Mouse (Mus musculus) kidney, embryonic 15.5 days (tissue): ENCODE measurements around the gene Dctn2. TPM values are rescaled to one million over a fixed set of nuclear protein-coding genes. Genes with fewer than 3 reads are reported as not detected.

Experiments used
- ATAC-seq: fragments of 200-750 bp; cut with Nextera tagmentation; replicated peaks from 2 replicates; pipeline ENCODE4 v1.8.0; 2017; ENCODE audit warnings: moderate TSS enrichment; ENCODE audit not compliant: low FRiP score
- H3K27ac ChIP-seq: fragments of 300-500 bp; sonication (generic); 2 replicates; pipeline ENCODE4 v1.5.1; 2015; ENCODE audit warnings: mild to moderate bottlenecking, inconsistent platforms
- H3K27me3 ChIP-seq: fragments of 300-500 bp; sonication (generic); 2 replicates; pipeline ENCODE4 v1.6.1; 2015; ENCODE audit warnings: inconsistent platforms
- H3K36me3 ChIP-seq: fragments of 300-500 bp; sonication (generic); 2 replicates; pipeline ENCODE4 v1.6.1; 2015; ENCODE audit warnings: inconsistent platforms
- H3K4me1 ChIP-seq: fragments of 300-500 bp; sonication (generic); 2 replicates; pipeline ENCODE4 v1.6.1; 2015; ENCODE audit warnings: inconsistent platforms
- H3K4me2 ChIP-seq: fragments of 300-500 bp; sonication (generic); 2 replicates; pipeline ENCODE4 v1.6.1; 2015; ENCODE audit warnings: moderate library complexity, mild to moderate bottlenecking, inconsistent platforms
- H3K4me3 ChIP-seq: fragments of 300-500 bp; sonication (generic); replicated peaks from 2 replicates; pipeline ENCODE4 v1.5.1; 2015; ENCODE audit warnings: mild to moderate bottlenecking, inconsistent platforms
- H3K9ac ChIP-seq: fragments of 300-500 bp; sonication (generic); 2 replicates; pipeline ENCODE4 v1.6.1; 2015; ENCODE audit warnings: mild to moderate bottlenecking, inconsistent platforms
- H3K9me3 ChIP-seq: fragments of 300-500 bp; sonication (generic); replicated peaks from 2 replicates; pipeline ENCODE4 v1.6.1; 2016; ENCODE audit warnings: inconsistent platforms
- WGBS: fragments of 180-500 bp; shearing (Covaris S2); methylation state at CpG from one replicate; pipeline ENCODE4 v1.1.7; 2015; ENCODE audit warnings: mixed read lengths; 5-methylcytosine and 5-hydroxymethylcytosine counted together
- polyA plus RNA-seq: library from polyadenylated mRNA; unstranded; fragments of >200 nt; fragmentation: Nextera tagmentation; extraction: Ambion mirVana; gene quantifications from 2 replicates; pipeline ENCODE4 v1.2.1, GENCODE M21; 2015

The Dctn2 gene
- polyA plus RNA-seq, 1 experiment from 2014 or later, result 189 TPM

- WGBS, result 34% methylated on average over 4 of the region's 4 CpGs
- H3K27ac ChIP-seq, result no peak overlapping the region
- H3K27me3 ChIP-seq, result peaks cover 45% of the 10 kb centered on the region
- peaks cover 29% of the 10 kb centered on the region for H3K4me1 ChIP-seq
- ATAC-seq, result 0 out of 2 replicates have a peak, but pooled peaks have one; percentile 23
- peak overlapping the region; percentile 61 for H3K4me2 ChIP-seq
- H3K9me3 ChIP-seq, result no peaks in the 10 kb centered on the region
- H3K4me3 ChIP-seq, result peak overlapping the region; percentile 93
- peaks cover 27% of the 10 kb centered on the region for H3K36me3 ChIP-seq
- H3K9ac ChIP-seq, result no peak overlapping the region
Measured at GRCm38 (mm10) chr10:127265727-127266111, 449 bp upstream of the Dctn2 start.

DNA sequence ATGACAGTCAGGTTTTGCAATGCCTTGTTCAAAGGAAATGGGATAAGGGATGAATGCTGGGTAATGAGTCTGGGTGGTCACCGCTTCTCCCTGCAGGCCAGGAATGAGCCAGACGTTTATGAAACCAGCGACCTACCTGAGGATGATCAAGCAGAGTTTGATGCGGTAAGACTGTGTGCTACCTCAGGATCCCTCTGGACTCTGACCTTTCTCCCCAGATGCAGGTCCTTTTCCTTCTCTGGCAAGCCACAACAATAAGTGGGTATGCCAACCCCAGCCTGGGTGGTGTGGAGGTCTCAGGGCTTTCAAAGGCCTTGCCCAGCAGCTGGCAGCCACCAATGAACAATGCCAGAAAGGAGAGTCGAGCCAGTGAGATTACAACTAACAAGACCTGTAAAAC, 1.1 kb downstream of the Dctn2 start:
- no peak for ATAC-seq
- Histone ChIP-seq H3K4me3 (peak overlapping the region; percentile 93), H3K9ac (peak overlapping the region; percentile 100), H3K27me3 (peaks cover 29% of the 10 kb centered on the region), H3K9me3 (no peaks in the 10 kb centered on the region), H3K4me2 (peak overlapping the region; percentile 61), H3K36me3 (peaks cover 43% of the 10 kb centered on the region), H3K4me1 (peaks cover 28% of the 10 kb centered on the region), H3K27ac (no peak overlapping the region)
- WGBS, result 72% methylated on average over 5 of the region's 5 CpGs

GRCm38 (mm10) chr10:127268401-127268800, 2.2 kb downstream of the Dctn2 start:
- WGBS, result 83% methylated on average over 5 of the region's 5 CpGs

GRCm38 (mm10) chr10:127269036-127269435, 2.9 kb downstream of the Dctn2 start:
- Histone ChIP-seq H3K4me2 (no peak overlapping the region), H3K27me3 (peaks cover 12% of the 10 kb centered on the region), H3K9ac (no peak overlapping the region), H3K27ac (no peak overlapping the region), H3K36me3 (peaks cover 57% of the 10 kb centered on the region), H3K4me3 (no peak overlapping the region), H3K9me3 (no peaks in the 10 kb centered on the region), H3K4me1 (peaks cover 20% of the 10 kb centered on the region)
- 84% methylated on average over 12 of the region's 12 CpGs for WGBS
- no peak for ATAC-seq

More at GRCm38 (mm10) chr10:127268401-127268800, 2.2 kb downstream of the Dctn2 start:
- Histone ChIP-seq H3K27ac (no peak overlapping the region), H3K27me3 (peaks cover 18% of the 10 kb centered on the region), H3K9ac (no peak overlapping the region), H3K4me3 (no peak overlapping the region), H3K4me2 (no peak overlapping the region), H3K36me3 (peaks cover 54% of the 10 kb centered on the region), H3K9me3 (no peaks in the 10 kb centered on the region), H3K4me1 (peaks cover 20% of the 10 kb centered on the region)
- ATAC-seq, result no peak

- Histone ChIP-seq H3K36me3 (peaks cover 65% of the 10 kb centered on the region), H3K27me3 (peaks cover 5% of the 10 kb centered on the region; the same call in 1 of the 2 replicates), H3K4me3 (no peak overlapping the region), H3K9ac (no peak overlapping the region), H3K9me3 (no peaks in the 10 kb centered on the region), H3K27ac (no peak overlapping the region), H3K4me2 (no peak overlapping the region), H3K4me1 (peaks cover 20% of the 10 kb centered on the region)
- ATAC-seq, result no peak
- WGBS, result 83% methylated on average over 4 of the region's 4 CpGs
Measured at GRCm38 (mm10) chr10:127269884-127270283, 3.7 kb downstream of the Dctn2 start.

DNA sequence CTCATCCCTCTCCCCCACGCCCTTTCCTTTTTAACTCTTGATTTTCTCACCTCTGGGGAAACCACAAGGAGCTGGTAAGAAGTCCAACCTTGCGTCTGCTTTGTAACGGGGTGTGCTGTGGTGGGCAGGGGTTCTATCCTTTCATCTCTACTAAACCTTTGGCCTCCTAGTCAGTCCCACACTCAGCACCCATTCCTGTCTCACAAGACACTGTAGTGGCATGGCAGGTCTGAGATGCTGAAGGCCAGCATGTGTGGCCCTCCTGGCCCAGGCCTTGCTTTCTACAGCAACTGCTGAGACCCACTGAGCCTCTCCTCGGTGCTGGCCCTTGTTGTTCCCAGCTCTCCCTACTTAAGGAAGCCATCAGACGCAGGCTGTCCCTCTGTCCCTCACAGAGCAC, 6.2 kb downstream of the Dctn2 start:
- no peak overlapping the region for H3K27ac ChIP-seq

DNA sequence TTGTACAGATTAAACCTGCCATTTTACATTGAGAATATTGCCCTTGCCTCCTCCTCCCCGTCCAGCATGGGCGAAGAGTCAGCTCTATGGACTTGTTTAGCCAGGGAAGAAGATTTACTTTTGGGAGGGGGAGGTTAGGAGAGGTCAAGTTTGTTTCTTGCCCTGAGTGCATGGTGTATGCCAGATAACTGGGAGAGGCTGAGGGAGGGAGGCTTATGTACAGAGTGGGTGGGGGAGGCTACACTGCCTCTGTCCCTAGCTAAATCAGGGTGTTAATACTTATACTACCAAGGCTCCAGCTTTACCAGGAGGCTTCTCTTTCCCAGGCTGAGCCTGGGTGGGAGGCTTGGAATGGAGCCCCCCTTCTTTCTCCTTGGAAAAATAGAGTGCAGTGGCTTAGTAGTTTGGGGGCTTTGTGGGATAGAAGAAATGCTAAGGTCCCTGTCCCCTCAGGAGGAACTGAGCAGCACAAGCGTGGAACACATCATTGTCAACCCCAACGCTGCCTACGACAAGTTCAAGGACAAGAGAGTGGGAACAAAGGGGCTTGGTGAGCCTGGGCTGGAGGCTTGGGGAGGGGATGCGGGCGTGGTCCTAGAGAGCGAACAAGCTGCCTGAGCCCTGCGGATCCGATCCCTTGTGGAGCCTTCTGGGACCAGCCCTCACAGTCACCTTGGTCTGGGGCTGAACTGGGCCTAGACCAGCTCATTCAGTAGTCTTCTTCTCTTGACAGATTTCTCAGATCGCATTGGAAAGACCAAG, 8.3 kb downstream of the Dctn2 start:
- 87% methylated on average over 11 of the region's 11 CpGs for WGBS
- no peak overlapping the region for H3K4me3 ChIP-seq
- no peaks in the 10 kb centered on the region for H3K9me3 ChIP-seq
- peaks cover 2% of the 10 kb centered on the region; the same call in 1 of the 2 replicates for H3K4me1 ChIP-seq
- no peak for ATAC-seq
- no peak overlapping the region for H3K4me2 ChIP-seq
- H3K27ac ChIP-seq, result no peak overlapping the region
- H3K9ac ChIP-seq, result no peak overlapping the region
- H3K27me3 ChIP-seq, result no peaks in the 10 kb centered on the region
- peaks cover 96% of the 10 kb centered on the region for H3K36me3 ChIP-seq

More for the DNA sequence above, 6.2 kb downstream of the Dctn2 start:
- H3K4me1 ChIP-seq, result peaks cover 12% of the 10 kb centered on the region
- no peak overlapping the region for H3K4me2 ChIP-seq
- H3K9ac ChIP-seq, result no peak overlapping the region
- no peaks in the 10 kb centered on the region for H3K27me3 ChIP-seq
- ATAC-seq, result no peak
- H3K9me3 ChIP-seq, result no peaks in the 10 kb centered on the region
- peaks cover 90% of the 10 kb centered on the region for H3K36me3 ChIP-seq
- H3K4me3 ChIP-seq, result no peak overlapping the region
- 90% methylated on average over 5 of the region's 5 CpGs for WGBS

GRCm38 (mm10) chr10:127279730-127280129, 13.6 kb downstream of the Dctn2 start:
- Histone ChIP-seq H3K27ac (no peak overlapping the region), H3K9me3 (no peaks in the 10 kb centered on the region), H3K4me3 (no peak overlapping the region), H3K36me3 (peaks cover 100% of the 10 kb centered on the region), H3K9ac (no peak overlapping the region), H3K27me3 (no peaks in the 10 kb centered on the region), H3K4me2 (no peak overlapping the region), H3K4me1 (0 out of 2 replicates have a peak, but pooled peaks cover 4% of the 10 kb centered on the region)
- ATAC-seq, result no peak
- WGBS, result 93% methylated on average over 2 of the region's 2 CpGs

GRCm38 (mm10) chr10:127281316-127281715, 15.1 kb downstream of the Dctn2 start:
- peaks cover 100% of the 10 kb centered on the region for H3K36me3 ChIP-seq

GRCm38 (mm10) chr10:127282620-127283215, 16.6 kb downstream of the Dctn2 start:
- Histone ChIP-seq H3K4me1 (peaks cover 33% of the 10 kb centered on the region), H3K36me3 (peaks cover 98% of the 10 kb centered on the region), H3K27ac (no peak overlapping the region), H3K9me3 (no peaks in the 10 kb centered on the region), H3K27me3 (no peaks in the 10 kb centered on the region), H3K4me3 (no peak overlapping the region), H3K9ac (no peak overlapping the region), H3K4me2 (no peak overlapping the region)
- WGBS, result 74% methylated on average over 13 of the region's 13 CpGs
- no peak for ATAC-seq

More at GRCm38 (mm10) chr10:127281316-127281715, 15.1 kb downstream of the Dctn2 start:
- no peak for ATAC-seq
- WGBS, result 85% methylated on average over 8 of the region's 8 CpGs
- Histone ChIP-seq H3K27me3 (no peaks in the 10 kb centered on the region), H3K4me1 (peaks cover 19% of the 10 kb centered on the region), H3K9ac (no peak overlapping the region), H3K4me3 (no peak overlapping the region), H3K27ac (no peak overlapping the region), H3K9me3 (no peaks in the 10 kb centered on the region), H3K4me2 (no peak overlapping the region)

GRCm38 (mm10) chr10:127284105-127284622, 18.0 kb downstream of the Dctn2 start:
- H3K4me2 ChIP-seq, result no peak overlapping the region
- H3K27ac ChIP-seq, result no peak overlapping the region
- peaks cover 38% of the 10 kb centered on the region for H3K4me1 ChIP-seq
- H3K36me3 ChIP-seq, result peaks cover 83% of the 10 kb centered on the region
- no peak overlapping the region for H3K4me3 ChIP-seq
- no peak overlapping the region for H3K9ac ChIP-seq
- WGBS, result 94% methylated on average over 7 of the region's 7 CpGs
- no peaks in the 10 kb centered on the region for H3K9me3 ChIP-seq
- H3K27me3 ChIP-seq, result no peaks in the 10 kb centered on the region
- no peak for ATAC-seq
